Mouse (Mus musculus) liver, adult 2 months (tissue): ENCODE data around the gene Blvrb. TPM values are rescaled to one million over a fixed set of nuclear protein-coding genes. Genes with fewer than 3 reads are reported as not detected.

Source experiments
- DNase-seq: peaks from one replicate; pipeline ENCODE4 v3.0.0-alpha.2; 2011; ENCODE audit warnings: low read depth, low spot score; ENCODE audit errors: extremely low read depth
- H3K27ac ChIP-seq: fragments of 200-500 bp; replicated peaks from 2 replicates; pipeline ENCODE4 v1.5.1; 2012; ENCODE audit warnings: low read depth, mild to moderate bottlenecking, control low read depth, inconsistent platforms, low read length; ENCODE audit not compliant: insufficient read depth
- H3K27me3 ChIP-seq: fragments of 200-500 bp; 2 replicates; pipeline ENCODE4 v1.6.1; 2012; ENCODE audit warnings: mild to moderate bottlenecking, moderate library complexity, low read length, inconsistent platforms; ENCODE audit not compliant: control insufficient read depth, insufficient read depth
- H3K36me3 ChIP-seq: fragments of 200-500 bp; 2 replicates; pipeline ENCODE4 v1.6.1; 2012; ENCODE audit warnings: low read length, inconsistent platforms; ENCODE audit not compliant: control insufficient read depth, insufficient read depth
- H3K4me1 ChIP-seq: fragments of 200-500 bp; 2 replicates; pipeline ENCODE4 v1.6.1; 2011; ENCODE audit warnings: low read length; ENCODE audit not compliant: control insufficient read depth, insufficient read depth
- H3K4me3 ChIP-seq: fragments of 200-500 bp; 2 replicates; pipeline ENCODE4 v1.5.1; 2011; ENCODE audit warnings: low read depth, mild to moderate bottlenecking, control low read depth, low read length, moderate library complexity; ENCODE audit not compliant: insufficient read depth
- H3K79me2 ChIP-seq: fragments of 200-500 bp; 2 replicates; pipeline ENCODE4 v1.6.1; 2012; ENCODE audit warnings: inconsistent platforms, mild to moderate bottlenecking, low read length, moderate library complexity; ENCODE audit not compliant: control insufficient read depth, insufficient read depth
- H3K9ac ChIP-seq: fragments of 200-500 bp; 2 replicates; pipeline ENCODE4 v1.6.1; 2012; ENCODE audit warnings: low read depth, mild to moderate bottlenecking, control low read depth, inconsistent platforms, low read length
- CTCF ChIP-seq: fragments of 200-500 bp; IDR thresholded peaks from 2 replicates; pipeline ENCODE4 v1.5.1; 2011; ENCODE audit warnings: low read depth, low read length, control low read depth
- POLR2A ChIP-seq: fragments of 200-500 bp; IDR thresholded peaks from 2 replicates; pipeline ENCODE4 v1.6.1; 2011; ENCODE audit warnings: low read length, control low read depth; ENCODE audit not compliant: insufficient read depth; ENCODE audit errors: extremely low read depth
- WGBS: fragments of 180-500 bp; shearing (Covaris S2); methylation state at CpG from one replicate; pipeline ENCODE4 v1.1.7; 2018; 5-methylcytosine and 5-hydroxymethylcytosine counted together
- polyA plus RNA-seq: library from polyadenylated mRNA; depleted of rRNA; stranded (reverse); fragments of >200 nt; gene quantifications from 2 replicates; pipeline ENCODE4 v1.2.3, GENCODE M21; 2012
- total RNA-seq: library from RNA; depleted of rRNA; stranded (reverse); fragments of >200 nt; gene quantifications from 2 replicates; pipeline ENCODE4 v1.2.3, GENCODE M21; 2014

Gene Blvrb
- total and polyA plus RNA-seq, 2 experiments, result 142 to 268 TPM

DNA sequence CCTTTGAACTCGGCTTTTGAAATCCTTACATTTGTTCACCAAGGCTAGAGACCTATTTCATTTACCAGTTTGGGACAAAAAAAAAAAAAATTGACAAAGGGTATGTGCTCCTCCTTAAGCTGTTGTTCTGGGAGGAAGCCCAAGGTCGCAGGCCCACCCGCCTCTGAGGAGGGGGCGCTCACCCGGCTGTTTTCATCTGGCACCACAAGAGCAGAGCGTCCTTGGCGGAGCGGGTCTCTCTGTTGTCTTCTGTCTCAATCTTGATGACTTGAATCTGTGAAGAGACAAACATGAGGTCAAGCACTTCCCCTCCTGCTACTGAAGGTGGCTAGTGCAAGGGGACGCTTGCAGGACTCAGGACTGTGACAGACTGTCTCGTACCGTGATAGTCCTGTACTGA lies 19.8 kb upstream of the Blvrb start:
- WGBS, result 78% methylated on average over 11 of the region's 11 CpGs
- Histone ChIP-seq H3K27me3 (no peaks in the 10 kb centered on the region), H3K9ac (no peak overlapping the region)

DNA sequence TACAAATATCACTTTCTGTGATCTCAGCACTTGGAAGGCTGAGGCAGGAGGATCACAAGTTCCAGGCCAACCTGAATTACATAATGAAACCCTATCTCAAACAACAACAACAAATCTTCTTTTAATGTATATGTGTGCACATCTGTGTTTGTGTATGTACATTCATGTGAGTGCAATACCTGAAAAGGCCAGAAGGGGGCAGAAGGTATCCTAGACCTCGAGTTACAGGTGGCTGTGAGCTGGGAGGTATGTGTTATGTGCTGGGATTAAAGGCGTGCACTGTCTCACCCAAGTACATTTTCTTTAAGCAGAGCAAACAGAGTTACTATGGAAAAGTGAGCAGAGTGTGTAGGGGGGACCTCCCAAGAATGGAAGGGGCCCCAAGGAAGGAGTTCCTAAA lies 18.6 kb upstream of the Blvrb start:
- no peak overlapping the region for H3K4me3 ChIP-seq
- H3K27me3 ChIP-seq, result peaks cover 7% of the 10 kb centered on the region; the same call in 1 of the 2 replicates
- no peaks in the 10 kb centered on the region for H3K79me2 ChIP-seq
- H3K9ac ChIP-seq, result no peak overlapping the region
- WGBS, result 60% methylated on average over 2 of the region's 2 CpGs
- H3K4me1 ChIP-seq, result no peaks in the 10 kb centered on the region
- no peak for TF ChIP-seq CTCF
- no peak for TF ChIP-seq POLR2A
- H3K36me3 ChIP-seq, result no peaks in the 10 kb centered on the region
- no peak for DNase-seq
- no peak overlapping the region for H3K27ac ChIP-seq

More for the DNA sequence above, 19.8 kb upstream of the Blvrb start:
- DNase-seq, result no peak
- H3K4me3 ChIP-seq, result no peak overlapping the region
- no peaks in the 10 kb centered on the region for H3K36me3 ChIP-seq
- H3K79me2 ChIP-seq, result no peaks in the 10 kb centered on the region
- no peak for TF ChIP-seq CTCF
- TF ChIP-seq POLR2A, result no peak
- no peak overlapping the region for H3K27ac ChIP-seq
- no peaks in the 10 kb centered on the region for H3K4me1 ChIP-seq

DNA sequence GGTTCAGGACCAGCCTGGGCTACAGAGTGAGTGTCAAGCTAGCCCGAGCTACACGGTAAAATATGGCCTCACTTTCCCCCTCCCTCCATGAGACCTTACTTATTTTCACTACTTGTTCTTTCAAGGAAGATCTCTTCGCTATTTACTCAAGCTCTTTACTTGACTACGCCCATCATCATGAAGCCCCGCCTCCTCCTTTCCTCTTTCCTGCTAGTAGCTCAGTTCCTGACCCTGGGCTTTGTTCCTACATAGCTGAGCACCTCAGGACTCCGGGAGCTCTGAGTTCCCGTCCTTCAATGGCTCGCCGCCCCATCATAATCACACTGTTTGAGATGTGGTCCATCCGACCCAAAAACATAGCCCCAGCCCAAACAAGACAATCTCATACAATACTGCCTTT lies 14.4 kb upstream of the Blvrb start:
- no peak for TF ChIP-seq POLR2A
- no peak for TF ChIP-seq CTCF

DNA sequence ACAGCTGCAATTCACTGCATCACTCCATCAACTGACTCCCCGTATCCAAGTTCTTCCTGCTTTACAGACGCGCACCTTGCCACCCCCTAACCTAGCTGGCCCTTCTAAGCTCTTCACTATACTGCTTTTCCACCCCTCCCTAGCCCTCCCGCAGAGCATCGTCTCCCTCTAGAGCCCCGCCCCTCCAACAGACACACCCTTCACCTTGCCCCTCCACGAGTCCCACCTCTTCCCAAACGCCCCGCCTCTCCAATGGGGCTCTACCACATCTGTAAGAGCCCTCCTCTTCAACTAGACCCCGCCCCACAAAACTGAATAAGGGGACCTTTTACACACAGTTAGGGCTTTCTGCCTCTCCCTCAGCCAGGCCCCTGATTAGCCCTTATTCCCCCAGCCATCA lies 14.0 kb upstream of the Blvrb start:
- no peak for DNase-seq
- Histone ChIP-seq H3K4me1 (no peaks in the 10 kb centered on the region), H3K79me2 (no peaks in the 10 kb centered on the region), H3K27me3 (peaks cover 10% of the 10 kb centered on the region; the same call in 1 of the 2 replicates), H3K4me3 (no peak overlapping the region), H3K27ac (no peak overlapping the region), H3K9ac (no peak overlapping the region), H3K36me3 (no peaks in the 10 kb centered on the region)
- TF ChIP-seq CTCF (no peak), POLR2A (no peak)
- WGBS, result 14% methylated on average over 10 of the region's 10 CpGs

More for the DNA sequence above, 14.4 kb upstream of the Blvrb start:
- H3K79me2 ChIP-seq, result no peaks in the 10 kb centered on the region
- WGBS, result 31% methylated on average over 10 of the region's 10 CpGs
- no peak for DNase-seq
- no peak overlapping the region for H3K27ac ChIP-seq
- no peak overlapping the region for H3K4me3 ChIP-seq
- H3K27me3 ChIP-seq, result peaks cover 10% of the 10 kb centered on the region; the same call in 1 of the 2 replicates
- H3K4me1 ChIP-seq, result no peaks in the 10 kb centered on the region
- no peaks in the 10 kb centered on the region for H3K36me3 ChIP-seq
- no peak overlapping the region for H3K9ac ChIP-seq

DNA sequence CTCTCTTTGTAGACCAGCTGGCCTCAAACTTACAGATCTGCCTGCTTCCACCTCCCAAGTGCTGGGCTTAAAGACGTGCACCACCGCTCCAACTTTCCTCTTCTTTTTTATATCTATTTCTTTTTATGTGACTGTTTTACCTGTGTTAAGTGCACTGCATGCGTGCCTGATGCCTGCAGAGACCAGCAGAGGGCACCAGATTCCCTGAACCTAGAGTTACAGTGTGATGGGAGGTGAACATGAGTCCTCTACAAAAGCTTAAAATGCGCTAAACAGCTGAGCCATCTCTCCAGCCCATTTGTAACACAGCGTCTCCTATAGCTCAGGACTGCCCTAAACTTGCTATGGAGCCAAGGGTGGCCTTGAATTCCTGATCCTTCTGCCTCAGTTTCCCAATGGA lies 10.2 kb upstream of the Blvrb start:
- Histone ChIP-seq H3K36me3 (no peaks in the 10 kb centered on the region), H3K27me3 (peaks cover 10% of the 10 kb centered on the region; the same call in 1 of the 2 replicates), H3K9ac (no peak overlapping the region), H3K79me2 (no peaks in the 10 kb centered on the region), H3K4me1 (no peaks in the 10 kb centered on the region), H3K27ac (no peak overlapping the region), H3K4me3 (no peak overlapping the region)
- 63% methylated on average over 5 of the region's 5 CpGs for WGBS
- peak; percentile 51 for DNase-seq
- TF ChIP-seq POLR2A, result no peak
- peak; percentile 86 for TF ChIP-seq CTCF

DNA sequence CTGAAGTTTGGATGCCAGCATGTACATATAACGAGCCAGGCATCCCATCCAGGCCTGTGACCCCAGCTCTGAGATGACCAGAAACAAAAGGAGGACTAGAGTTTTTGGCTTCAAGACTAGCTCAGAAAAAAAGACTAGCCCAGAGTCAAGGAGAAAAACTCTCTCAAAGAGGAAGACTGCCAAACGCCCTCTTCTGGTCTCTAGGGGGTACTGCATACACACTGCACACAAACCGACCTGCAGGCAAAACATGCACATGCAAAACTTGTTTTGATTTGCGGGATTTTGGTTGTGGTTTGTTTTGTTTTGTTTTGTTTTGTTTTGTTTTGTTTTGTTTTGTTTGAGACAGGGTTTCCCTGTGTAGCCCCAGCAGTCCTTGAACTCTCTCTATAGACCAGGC lies 7.8 kb upstream of the Blvrb start:
- TF ChIP-seq CTCF (peak; percentile 1; the same call in 1 of the 2 replicates), POLR2A (no peak)
- Histone ChIP-seq H3K27ac (no peak overlapping the region), H3K4me3 (no peak overlapping the region), H3K4me1 (no peaks in the 10 kb centered on the region), H3K79me2 (no peaks in the 10 kb centered on the region), H3K27me3 (no peaks in the 10 kb centered on the region), H3K9ac (no peak overlapping the region), H3K36me3 (no peaks in the 10 kb centered on the region)
- DNase-seq, result no peak
- WGBS, result 83% methylated on average over 4 of the region's 4 CpGs
